In genomic region chr9:28289696-28290330, GRCm38 (mm10) we compare ENCODE assay signal across 10 mouse cellular contexts.
DNase-seq lines count a peak whose midpoint lies in the region; ATAC-seq lines count a peak whose summit lies in the region.
"Had no signal": no experiment of that assay in that cellular context is flagged by ENCODE, and none has a peak within 500 bp of the region (broad histone marks: within the 10 kb centered on the region; RNA-seq: fewer than 3 reads in every experiment).

No protein-coding gene starts in this region.

- DNase-seq in cerebellum, postnatal 4 days (ENCODE audit: low spot score in 2 of 2) = no peak
- DNase-seq in ovary, adult 18-20 months (ENCODE audit: low spot score) = peak; percentile 21
- DNase-seq in ovary, postnatal 10 days (ENCODE audit: low spot score) = no peak
- DNase-seq in heart, embryonic 10.5 days (ENCODE audit: low spot score) = peak; percentile 71
- no peak for DNase-seq in gastrocnemius, postnatal 4 days (ENCODE audit: low spot score in 2 of 2)
- DNase-seq in gastrocnemius, postnatal 14 days = no peak

- no peak overlapping the region; the same call in 1 of the 2 replicates for H3K27ac ChIP-seq in heart, embryonic 10.5 days
- no peak overlapping the region for H3K27ac ChIP-seq in stomach, embryonic 16.5 days (ENCODE audit: low read length)
- H3K27ac ChIP-seq: embryonic facial prominence, embryonic 10.5 days; macrophage had no signal

- H3K36me3 ChIP-seq in heart, embryonic 10.5 days = no peaks in the 10 kb centered on the region
- H3K36me3 ChIP-seq in stomach, embryonic 16.5 days (ENCODE audit: control insufficient read depth, insufficient read depth, low read length) = no peaks in the 10 kb centered on the region
- H3K36me3 ChIP-seq: embryonic facial prominence, embryonic 10.5 days had no signal

- intact Hi-C loops in gastrocnemius, postnatal 14 days (cut with DNase I; ENCODE audit: low total_unique reads) = no loop called here

- H3K4me2 ChIP-seq in stomach, embryonic 16.5 days (ENCODE audit: low read depth, low read length) = no peak overlapping the region

- no peaks in the 10 kb centered on the region for H3K9me3 ChIP-seq in heart, embryonic 10.5 days
- H3K9me3 ChIP-seq in stomach, embryonic 16.5 days (replicated peaks; ENCODE audit: control insufficient read depth, low read length) = 0 out of 2 replicates have a peak, but pooled peaks cover 3% of the 10 kb centered on the region
- H3K9me3 ChIP-seq: embryonic facial prominence, embryonic 10.5 days had no signal

- H3K4me3 ChIP-seq in heart, embryonic 10.5 days = no peak overlapping the region
- H3K4me3 ChIP-seq in stomach, embryonic 16.5 days (replicated peaks; ENCODE audit: low read length) = no peak overlapping the region
- H3K4me3 ChIP-seq: embryonic facial prominence, embryonic 10.5 days had no signal

- H3K4me1 ChIP-seq in heart, embryonic 10.5 days = peaks cover 18% of the 10 kb centered on the region
- H3K4me1 ChIP-seq in stomach, embryonic 16.5 days (ENCODE audit: control insufficient read depth, insufficient read depth, low read length) = no peaks in the 10 kb centered on the region
- H3K4me1 ChIP-seq: embryonic facial prominence, embryonic 10.5 days had no signal

- 65% methylated on average over 1 of the region's 1 CpGs for WGBS in heart, embryonic 10.5 days
- 50% methylated on average over 1 of the region's 1 CpGs for WGBS in stomach, embryonic 16.5 days

- H3K9ac ChIP-seq in stomach, embryonic 16.5 days (ENCODE audit: low read length) = no peak overlapping the region

- H3K27me3 ChIP-seq in heart, embryonic 10.5 days (ENCODE audit: insufficient read depth, poor library complexity, severe bottlenecking) = no peaks in the 10 kb centered on the region
- no peaks in the 10 kb centered on the region for H3K27me3 ChIP-seq in stomach, embryonic 16.5 days (ENCODE audit: control insufficient read depth, insufficient read depth, low read length)

- peak; percentile 89 for ATAC-seq in cerebellum, adult (ENCODE audit: insufficient number of reproducible peaks, low FRiP score, low TSS enrichment)
- peak; percentile 64; the same call in 1 of the 2 replicates for ATAC-seq in stomach, embryonic 16.5 days (ENCODE audit: insufficient read depth, low FRiP score)

Comparison
In these comparisons a context has a peak if more than half of its experiments do, and no peak if none do; other contexts are left out.
1. DNase-seq: peak in ovary, adult 18-20 months (single experiment) and heart, embryonic 10.5 days (single experiment); none in cerebellum, postnatal 4 days (0 of 2), ovary, postnatal 10 days (single experiment), gastrocnemius, postnatal 4 days (0 of 2) and gastrocnemius, postnatal 14 days (single experiment).